ENCODE assay signal across 13 mouse cellular contexts in genomic region chr15:102450928-102451327, GRCm38 (mm10). TPM values are rescaled to one million over a fixed set of nuclear protein-coding genes. Genes with fewer than 3 reads are reported as not detected.
DNase-seq lines count a peak whose midpoint lies in the region; ATAC-seq and TF ChIP-seq lines count a peak whose summit lies in the region.
"Had no signal": no experiment of that assay in that cellular context is flagged by ENCODE, and none has a peak within 500 bp of the region (broad histone marks: within the 10 kb centered on the region; RNA-seq: fewer than 3 reads in every experiment).

No protein-coding gene starts in this region.

- H3K4me1 ChIP-seq in E14TG2a.4 (replicated peaks; ENCODE audit: low read depth, low read length) = peaks cover 59% of the 10 kb centered on the region
- H3K4me1 ChIP-seq in lung, embryonic 16.5 days (replicated peaks; ENCODE audit: control insufficient read depth, insufficient read depth, low read length) = no peaks in the 10 kb centered on the region
- H3K4me1 ChIP-seq: limb, embryonic 13.5 days had no signal

- no peaks in the 10 kb centered on the region for H3K9me3 ChIP-seq in E14TG2a.4 (ENCODE audit: low read length)
- H3K9me3 ChIP-seq in lung, embryonic 16.5 days (ENCODE audit: control insufficient read depth, low read length) = no peaks in the 10 kb centered on the region
- H3K9me3 ChIP-seq: heart, embryonic 12.5 days; limb, embryonic 13.5 days had no signal

- DNase-seq in R1 (ENCODE audit: low read depth, low spot score) = peak; percentile 73
- DNase-seq in kidney, adult 8-10 months = peak; percentile 49 to 61
- DNase-seq in thymus, postnatal 10 days (ENCODE audit: low spot score in 2 of 2) = no peak
- DNase-seq in spleen, adult 18-20 months = no peak
- no peak for DNase-seq in ovary, postnatal 36 days (ENCODE audit: low spot score)
- DNase-seq: thymus, postnatal 4 days had no signal

- peaks cover 3% of the 10 kb centered on the region; the same call in 1 of the 2 replicates for H3K27me3 ChIP-seq in E14TG2a.4 (ENCODE audit: insufficient read depth, low read length)
- H3K27me3 ChIP-seq in lung, embryonic 16.5 days (ENCODE audit: control insufficient read depth, insufficient read depth, low read depth, low read length) = no peaks in the 10 kb centered on the region
- H3K27me3 ChIP-seq: heart, embryonic 12.5 days; limb, embryonic 13.5 days had no signal

- no peak overlapping the region for H3K4me2 ChIP-seq in lung, embryonic 16.5 days (ENCODE audit: low read depth, low read length)
- H3K4me2 ChIP-seq: heart, embryonic 12.5 days; limb, embryonic 13.5 days had no signal

- 27% methylated on average over 7 of the region's 7 CpGs for WGBS in lung, embryonic 16.5 days

- H3K36me3 ChIP-seq in E14TG2a.4 (ENCODE audit: insufficient read depth, low read length) = peaks cover 7% of the 10 kb centered on the region; the same call in 1 of the 2 replicates
- H3K36me3 ChIP-seq in lung, embryonic 16.5 days (ENCODE audit: control insufficient read depth, insufficient read depth, low read length) = no peaks in the 10 kb centered on the region
- H3K36me3 ChIP-seq: heart, embryonic 12.5 days; limb, embryonic 13.5 days had no signal

- H3K9ac ChIP-seq in lung, embryonic 16.5 days (ENCODE audit: low read length) = no peak overlapping the region
- H3K9ac ChIP-seq: heart, embryonic 12.5 days; limb, embryonic 13.5 days had no signal

- ATAC-seq in lung, embryonic 16.5 days (ENCODE audit: low read depth) = 0 out of 2 replicates have a peak, but pooled peaks have one; percentile 30
- ATAC-seq: activated CD4-positive, CD25-positive, alpha-beta regulatory T cell, adult 4 months; forebrain, embryonic 14.5 days had no signal

- TF ChIP-seq CTCF in E14TG2a.4 (conservative IDR thresholded peaks at IDR 0.05; ENCODE audit: low read length) = no peak

- H3K27ac ChIP-seq in lung, embryonic 16.5 days (ENCODE audit: low read length) = no peak overlapping the region
- H3K27ac ChIP-seq: limb, embryonic 13.5 days had no signal

- peak overlapping the region; percentile 43; the same call in 1 of the 2 replicates for H3K4me3 ChIP-seq in E14TG2a.4 (replicated peaks; ENCODE audit: low read length)
- no peak overlapping the region for H3K4me3 ChIP-seq in lung, embryonic 16.5 days (ENCODE audit: low read length)
- H3K4me3 ChIP-seq: heart, embryonic 12.5 days; limb, embryonic 13.5 days had no signal

RNA-seq across cellular contexts. Expression of gene Amhr2, which starts 5.8 kb away (rescaled TPM):
- 1.5 TPM in 2 replicates for polyA plus RNA-seq in lung, embryonic 16.5 days (2015; fragmentation: Nextera tagmentation; extraction: Ambion mirVana)
- polyA plus RNA-seq: activated CD4-positive, CD25-positive, alpha-beta regulatory T cell, adult 4 months had no signal

RNA-seq across cellular contexts. Expression of gene Prr13, which starts 7.9 kb away (rescaled TPM):
- polyA plus RNA-seq in lung, embryonic 16.5 days (2015; fragmentation: Nextera tagmentation; extraction: Ambion mirVana) = 89.8 and 91.7 TPM in 2 replicates

RNA-seq across cellular contexts. Expression of gene Pcbp2, which starts 19.4 kb away (rescaled TPM):
- 199 and 204 TPM in 2 replicates for polyA plus RNA-seq in lung, embryonic 16.5 days (2015; fragmentation: Nextera tagmentation; extraction: Ambion mirVana)

RNA-seq across cellular contexts. Expression of gene Sp1, which starts 45.0 kb away (rescaled TPM):
- 10.8 and 11.2 TPM in 2 replicates for polyA plus RNA-seq in lung, embryonic 16.5 days (2015; fragmentation: Nextera tagmentation; extraction: Ambion mirVana)

RNA-seq across cellular contexts. Expression of gene Gm10337, which starts 52.6 kb away (rescaled TPM):
- not detected in 2 replicates for polyA plus RNA-seq in lung, embryonic 16.5 days (2015; fragmentation: Nextera tagmentation; extraction: Ambion mirVana)
- polyA plus RNA-seq: activated CD4-positive, CD25-positive, alpha-beta regulatory T cell, adult 4 months; cortical plate, adult 2 months; forebrain, embryonic 14.5 days; heart, embryonic 12.5 days had no signal

Comparison
In these comparisons a context has a peak if more than half of its experiments do, and no peak if none do; other contexts are left out.
1. DNase-seq: peak in R1 (single experiment) and kidney, adult 8-10 months (2 of 2); none in thymus, postnatal 10 days (0 of 2), spleen, adult 18-20 months (0 of 2) and ovary, postnatal 36 days (single experiment).